24 mouse cellular contexts compared by ENCODE assay signal in the genomic region with DNA sequence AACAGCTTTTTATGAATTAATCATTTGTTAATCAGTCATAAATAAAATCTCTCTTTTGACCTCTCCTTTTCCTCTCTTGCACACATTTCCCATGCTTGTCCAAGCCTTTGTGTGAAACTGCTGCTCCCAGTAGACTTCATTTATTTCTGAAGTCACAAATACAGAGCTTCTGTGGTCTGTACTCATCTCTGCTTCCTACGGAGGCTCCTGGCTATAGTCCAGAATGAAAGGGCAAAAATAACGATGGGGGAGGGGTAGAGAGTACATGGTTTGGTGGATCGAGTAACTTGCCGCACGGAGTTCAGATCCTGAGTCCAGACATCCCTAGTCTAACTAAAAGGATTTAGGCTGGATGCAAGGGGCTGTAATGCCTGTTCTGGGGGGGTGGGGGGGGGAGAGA. TPM values are rescaled to one million over a fixed set of nuclear protein-coding genes. Genes with fewer than 3 reads are reported as not detected.
DNase-seq lines count a peak whose midpoint lies in the region; ATAC-seq and TF ChIP-seq lines count a peak whose summit lies in the region.
"Had no signal": no experiment of that assay in that cellular context is flagged by ENCODE, and none has a peak within 500 bp of the region (broad histone marks: within the 10 kb centered on the region; RNA-seq: fewer than 3 reads in every experiment).

No protein-coding gene starts in this region.

- no peaks in the 10 kb centered on the region for H3K36me3 ChIP-seq in forebrain, embryonic 14.5 days (ENCODE audit: control insufficient read depth, insufficient read depth, low read length)
- H3K36me3 ChIP-seq in forebrain, embryonic 12.5 days (replicated peaks) = no peaks in the 10 kb centered on the region
- H3K36me3 ChIP-seq in midbrain, embryonic 11.5 days (ENCODE audit: control insufficient read depth, insufficient read depth, low read length) = no peaks in the 10 kb centered on the region
- H3K36me3 ChIP-seq in midbrain, embryonic 15.5 days (replicated peaks) = no peaks in the 10 kb centered on the region
- H3K36me3 ChIP-seq: embryonic facial prominence, embryonic 12.5 days; heart, embryonic 10.5 days; hindbrain, embryonic 15.5 days; limb, embryonic 15.5 days had no signal

- TF ChIP-seq POLR2A in brain, embryonic 14.5 days (IDR thresholded peaks at IDR 0.05; ENCODE audit: borderline replicate concordance, extremely low read depth, insufficient read depth, insufficient read length, poor library complexity, severe bottlenecking) = no peak

- no peak overlapping the region for H3K4me2 ChIP-seq in forebrain, embryonic 14.5 days (ENCODE audit: low read length)
- H3K4me2 ChIP-seq in forebrain, embryonic 12.5 days = no peak overlapping the region
- no peak overlapping the region for H3K4me2 ChIP-seq in midbrain, embryonic 11.5 days
- H3K4me2 ChIP-seq in midbrain, embryonic 15.5 days = no peak overlapping the region
- H3K4me2 ChIP-seq: embryonic facial prominence, embryonic 12.5 days; forebrain, embryonic 13.5 days; limb, embryonic 15.5 days had no signal

- WGBS in forebrain, embryonic 14.5 days = 25% methylated on average over 5 of the region's 5 CpGs
- 24% methylated on average over 5 of the region's 5 CpGs for WGBS in forebrain, embryonic 12.5 days
- WGBS in midbrain, embryonic 11.5 days = 64% methylated on average over 5 of the region's 5 CpGs
- 31% methylated on average over 5 of the region's 5 CpGs for WGBS in midbrain, embryonic 15.5 days

- H3K4me1 ChIP-seq in forebrain, embryonic 14.5 days (ENCODE audit: control insufficient read depth, insufficient read depth, low read length) = 0 out of 2 replicates have a peak, but pooled peaks cover 5% of the 10 kb centered on the region
- H3K4me1 ChIP-seq in forebrain, embryonic 12.5 days = peaks cover 19% of the 10 kb centered on the region
- H3K4me1 ChIP-seq in midbrain, embryonic 11.5 days (ENCODE audit: control insufficient read depth, insufficient read depth, low read length) = peaks cover 7% of the 10 kb centered on the region
- peaks cover 35% of the 10 kb centered on the region for H3K4me1 ChIP-seq in midbrain, embryonic 15.5 days

- TF ChIP-seq CTCF in brain, embryonic 14.5 days (IDR thresholded peaks at IDR 0.05; ENCODE audit: borderline replicate concordance, extremely low read depth, insufficient read depth, insufficient read length) = no peak

- no peaks in the 10 kb centered on the region for H3K9me3 ChIP-seq in forebrain, embryonic 14.5 days (replicated peaks; ENCODE audit: control insufficient read depth, low read length)
- no peaks in the 10 kb centered on the region for H3K9me3 ChIP-seq in forebrain, embryonic 12.5 days
- H3K9me3 ChIP-seq in midbrain, embryonic 11.5 days (ENCODE audit: control insufficient read depth, low read length) = no peaks in the 10 kb centered on the region
- no peaks in the 10 kb centered on the region for H3K9me3 ChIP-seq in midbrain, embryonic 15.5 days
- H3K9me3 ChIP-seq: embryonic facial prominence, embryonic 12.5 days; forebrain, embryonic 13.5 days; heart, embryonic 10.5 days; hindbrain, embryonic 15.5 days; limb, embryonic 15.5 days had no signal

- peaks cover 12% of the 10 kb centered on the region for H3K27me3 ChIP-seq in forebrain, embryonic 14.5 days (replicated peaks; ENCODE audit: control insufficient read depth, insufficient read depth, low read length)
- peaks cover 43% of the 10 kb centered on the region for H3K27me3 ChIP-seq in forebrain, embryonic 12.5 days
- H3K27me3 ChIP-seq in midbrain, embryonic 11.5 days (ENCODE audit: control insufficient read depth, insufficient read depth, low read length) = peaks cover 19% of the 10 kb centered on the region
- no peaks in the 10 kb centered on the region for H3K27me3 ChIP-seq in midbrain, embryonic 15.5 days (replicated peaks)
- H3K27me3 ChIP-seq: hindbrain, embryonic 15.5 days; limb, embryonic 15.5 days had no signal

- no peak overlapping the region for H3K9ac ChIP-seq in forebrain, embryonic 14.5 days (ENCODE audit: low read length)
- no peak overlapping the region for H3K9ac ChIP-seq in forebrain, embryonic 12.5 days
- no peak overlapping the region for H3K9ac ChIP-seq in midbrain, embryonic 11.5 days (ENCODE audit: low read length)
- no peak overlapping the region for H3K9ac ChIP-seq in midbrain, embryonic 15.5 days
- H3K9ac ChIP-seq: embryonic facial prominence, embryonic 12.5 days; forebrain, embryonic 13.5 days; hindbrain, embryonic 15.5 days; limb, embryonic 15.5 days; liver, embryonic 14.5 days had no signal

- ATAC-seq in forebrain, embryonic 14.5 days = no peak
- ATAC-seq in forebrain, embryonic 12.5 days (ENCODE audit: low FRiP score) = no peak
- no peak for ATAC-seq in midbrain, embryonic 11.5 days (ENCODE audit: low FRiP score)
- no peak for ATAC-seq in midbrain, embryonic 15.5 days (replicated peaks)
- ATAC-seq: CD4-positive, CD25-positive, alpha-beta regulatory T cell, adult 4 months; forebrain, embryonic 13.5 days; Patski had no signal

- DNase-seq in forebrain, embryonic 14.5 days (ENCODE audit: low spot score) = peak; percentile 21
- DNase-seq in midbrain, embryonic 11.5 days (ENCODE audit: low spot score, missing footprints) = peak; percentile 80
- peak; percentile 38 for DNase-seq in brain, embryonic 14.5 days (ENCODE audit: low read depth)
- DNase-seq in retina, embryonic 14.5 days (ENCODE audit: low spot score) = peak; percentile 9
- no peak for DNase-seq in spleen, postnatal 36 days (ENCODE audit: low spot score in 2 of 2)
- no peak for DNase-seq in layer of hippocampus, postnatal 25 days (ENCODE audit: extremely low spot score in 1 of 2, low spot score in 1 of 2)
- DNase-seq: cerebellum, adult 2 months; kidney, adult 8-10 months; layer of hippocampus, adult 9-11 months; left cerebral cortex, postnatal 4 days; lung, postnatal 4 days; right cerebral cortex, postnatal 14 days had no signal

- no peak overlapping the region for H3K27ac ChIP-seq in forebrain, embryonic 14.5 days (ENCODE audit: low read depth, low read length)
- H3K27ac ChIP-seq in forebrain, embryonic 12.5 days = no peak overlapping the region
- H3K27ac ChIP-seq in midbrain, embryonic 11.5 days (ENCODE audit: low read depth, low read length) = no peak overlapping the region
- H3K27ac ChIP-seq in midbrain, embryonic 15.5 days = no peak overlapping the region
- H3K27ac ChIP-seq: embryonic facial prominence, embryonic 12.5 days; forebrain, embryonic 13.5 days; heart, embryonic 10.5 days; hindbrain, embryonic 15.5 days; left cerebral cortex, adult 2 months; limb, embryonic 15.5 days; liver, embryonic 14.5 days had no signal

- H3K4me3 ChIP-seq in forebrain, embryonic 14.5 days (ENCODE audit: low read depth, low read length) = no peak overlapping the region
- H3K4me3 ChIP-seq in forebrain, embryonic 12.5 days (replicated peaks) = no peak overlapping the region
- H3K4me3 ChIP-seq in midbrain, embryonic 11.5 days (ENCODE audit: low read depth, low read length) = no peak overlapping the region
- H3K4me3 ChIP-seq in midbrain, embryonic 15.5 days = no peak overlapping the region
- H3K4me3 ChIP-seq: embryonic facial prominence, embryonic 12.5 days; forebrain, embryonic 13.5 days; heart, embryonic 10.5 days; hindbrain, embryonic 15.5 days; left cerebral cortex, adult 2 months; limb, embryonic 15.5 days had no signal

RNA-seq across cellular contexts. Expression of a gene that starts 3.1 kb away (rescaled TPM):
- 2.5 and 3.8 TPM in 2 replicates for polyA plus RNA-seq in forebrain, embryonic 14.5 days (2014; fragmentation: Nextera tagmentation; extraction: Ambion mirVana)
- polyA plus RNA-seq in forebrain, embryonic 12.5 days (2016; fragmentation: Nextera tagmentation; extraction: Ambion mirVana) = 5.9 and 6.2 TPM in 2 replicates
- polyA plus RNA-seq in midbrain, embryonic 11.5 days (2014; fragmentation: Nextera tagmentation; extraction: Ambion mirVana) = 8.0 and 8.4 TPM in 2 replicates
- polyA plus RNA-seq in midbrain, embryonic 15.5 days (2015; fragmentation: Nextera tagmentation; extraction: Ambion mirVana) = 8.0 and 9.8 TPM in 2 replicates
- 5.4 and 11.1 TPM in 2 replicates for polyA plus RNA-seq in brain, embryonic 14.5 days (2012; rRNA removed)
- 10 to 100 TPM; 11.8 to 17.0 TPM for total RNA-seq in layer of hippocampus, postnatal 25 days (2021)
- total RNA-seq: monocyte, adult 5-6 weeks had no signal
- polyA plus RNA-seq: CD4-positive, CD25-positive, alpha-beta regulatory T cell, adult 4 months had no signal

Comparison
In these comparisons a context has a peak if more than half of its experiments do, and no peak if none do; other contexts are left out.
1. DNase-seq: peak in forebrain, embryonic 14.5 days (single experiment), midbrain, embryonic 11.5 days (single experiment), brain, embryonic 14.5 days (single experiment) and retina, embryonic 14.5 days (single experiment); none in spleen, postnatal 36 days (0 of 2) and layer of hippocampus, postnatal 25 days (0 of 2).